Mouse (Mus musculus): ENCODE data around the gene Gsg1l2.
A peak's percentile ranks its signal among the peaks of the same experiment; 100 is the strongest.

Gsg1l2 gene

DNA sequence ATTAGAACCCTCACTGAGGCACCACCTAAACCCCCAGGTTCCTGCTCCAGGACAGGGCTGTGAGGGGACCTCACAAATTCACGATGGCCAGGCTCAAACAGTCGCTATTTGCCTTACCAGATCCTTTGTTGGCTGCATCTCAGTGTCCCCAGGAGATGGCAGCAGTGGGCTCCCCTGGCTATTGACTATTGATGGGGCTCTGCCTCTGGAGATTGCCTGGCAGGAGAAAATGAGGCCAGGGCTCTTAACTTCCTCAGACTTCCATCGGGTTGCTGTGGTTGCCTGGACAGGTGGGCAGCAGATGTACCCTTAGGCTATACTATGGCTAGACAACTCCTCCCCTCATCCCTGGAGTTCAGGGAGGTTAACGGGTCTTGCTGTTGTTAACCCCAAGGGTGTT is 45.8 kb downstream of the Gsg1l2 start:
- DNase-seq: peak; percentile 81

DNA sequence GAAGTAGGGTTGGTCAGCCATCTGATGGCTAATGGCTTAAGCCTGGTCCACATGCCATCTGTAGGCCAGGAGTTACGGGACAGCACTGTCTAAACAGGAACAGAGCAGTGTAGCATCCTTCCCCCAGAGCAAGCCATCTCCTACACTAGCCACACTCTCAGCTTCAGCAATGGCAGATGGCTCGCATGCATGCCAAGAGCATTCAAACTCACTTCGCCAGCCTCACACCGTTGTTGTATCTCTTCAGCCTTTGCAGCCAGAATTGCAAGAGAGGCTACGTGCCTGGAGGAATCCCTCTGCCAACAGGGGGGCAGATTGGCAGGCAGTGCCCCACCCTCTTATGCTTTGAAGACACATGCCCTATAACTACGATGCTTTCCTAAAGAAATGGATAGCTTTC is 47.2 kb downstream of the Gsg1l2 start:
- DNase-seq: no peak

DNA sequence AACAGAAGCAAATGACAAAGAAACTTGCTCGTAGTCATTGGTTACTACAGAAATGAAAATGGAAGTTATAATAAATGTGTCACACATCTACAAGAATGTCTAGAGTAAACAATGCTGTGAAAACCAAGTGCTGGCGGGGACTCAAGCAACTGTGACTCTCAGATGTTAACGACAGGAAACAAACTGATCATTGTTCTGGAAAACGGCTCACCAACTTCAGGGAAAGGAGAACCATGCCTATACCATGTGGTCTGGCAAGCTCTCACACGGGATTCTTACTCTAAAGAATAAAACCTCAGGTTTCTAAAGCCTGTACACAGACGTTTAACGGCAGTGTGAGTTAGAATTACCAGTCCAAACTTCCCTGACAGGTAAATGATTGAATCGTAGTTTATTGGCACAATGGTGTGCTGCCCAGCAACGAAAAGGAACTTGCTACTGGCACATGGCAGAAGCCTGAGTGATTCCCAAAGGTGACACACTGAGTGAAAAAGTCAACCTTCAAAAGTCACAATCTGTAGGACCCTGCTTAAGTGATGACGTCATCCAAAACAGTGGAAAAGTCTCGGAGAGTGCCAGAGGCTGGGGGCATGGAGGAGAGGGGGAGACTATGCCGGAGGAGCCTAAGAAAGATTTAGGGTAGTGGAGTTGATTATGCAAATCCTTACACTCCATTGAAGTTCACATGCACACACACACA is 54.1 kb downstream of the Gsg1l2 start:
- peak; percentile 81 for DNase-seq

DNA sequence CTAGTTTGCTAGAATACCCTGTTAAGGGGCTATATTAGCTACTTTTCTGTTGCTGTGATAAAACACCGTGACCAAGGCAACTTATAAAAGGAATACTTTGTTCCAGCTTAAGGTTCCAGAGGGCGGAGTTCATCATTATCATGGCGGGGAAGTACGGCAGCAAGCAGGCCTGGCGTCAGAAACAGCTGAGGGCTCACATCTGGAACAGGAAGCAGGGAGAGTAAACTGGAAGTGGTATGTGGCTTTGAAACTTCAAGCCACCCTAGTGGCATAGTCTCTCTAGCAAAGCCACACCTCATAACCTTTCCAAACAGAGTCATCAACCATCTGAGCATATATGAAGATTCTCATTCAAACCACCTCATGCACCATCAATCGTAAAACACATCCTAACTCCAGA is 55.1 kb downstream of the Gsg1l2 start:
- no peak for DNase-seq

DNA sequence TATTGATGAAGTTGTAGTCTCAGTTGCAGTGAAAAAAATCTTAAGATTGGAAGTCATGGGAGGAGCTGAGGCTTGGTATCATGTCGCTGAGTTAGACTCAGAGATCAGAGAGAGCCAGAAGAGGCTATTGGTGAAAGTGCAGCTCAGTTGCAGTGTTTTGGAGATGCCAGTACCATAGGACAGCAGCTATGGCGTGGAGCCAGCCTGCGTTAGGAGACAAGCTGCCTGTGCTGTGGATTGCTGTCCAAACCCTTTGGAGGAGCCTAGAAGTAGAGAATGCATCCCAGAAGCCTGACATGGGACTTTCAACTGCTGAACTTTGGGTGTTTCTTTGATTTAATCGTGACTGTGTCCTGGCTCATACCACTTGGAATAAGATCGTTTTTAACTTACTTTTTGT is 57.4 kb downstream of the Gsg1l2 start:
- peak; percentile 54 for DNase-seq

DNA sequence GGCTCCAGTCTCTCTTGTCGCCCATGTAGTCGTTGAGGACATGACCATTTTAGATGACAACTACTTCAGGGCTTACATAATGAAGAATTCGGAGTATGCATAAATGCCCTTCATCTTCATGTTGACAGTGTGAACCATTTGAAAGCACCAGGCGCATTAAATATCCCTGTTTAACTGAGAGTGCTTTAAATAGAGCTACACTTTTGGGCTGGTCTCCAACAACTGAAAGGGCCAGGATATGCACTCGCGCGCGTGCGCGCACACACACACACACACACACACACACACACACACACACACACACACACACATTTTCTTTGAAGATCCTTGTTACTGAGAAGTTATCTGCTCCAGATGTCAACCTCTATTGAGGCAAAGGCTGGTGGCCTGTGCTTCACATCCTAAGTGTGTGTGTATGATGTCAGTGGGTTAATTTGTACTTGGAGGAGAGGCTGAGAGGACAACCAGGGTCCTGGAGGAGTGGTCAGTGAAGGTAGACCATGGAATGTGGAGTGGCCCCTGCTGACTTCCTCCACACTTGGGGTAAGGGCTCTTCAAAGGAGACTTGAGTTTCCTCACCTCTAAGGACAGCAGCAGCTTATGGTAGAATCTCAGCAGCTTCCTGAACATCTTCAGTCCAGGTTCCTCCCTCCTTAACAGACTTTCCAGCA is 61.1 kb downstream of the Gsg1l2 start:
- DNase-seq: peak; percentile 42
